Comparison of ENCODE assay signal across 18 mouse cellular contexts in genomic region chr11:16795012-16795411, GRCm38 (mm10). TPM values are rescaled to one million over a fixed set of nuclear protein-coding genes. Genes with fewer than 3 reads are reported as not detected.
A peak's percentile ranks its signal among the peaks of the same experiment; 100 is the strongest.
DNase-seq lines count a peak whose midpoint lies in the region; ATAC-seq and TF ChIP-seq lines count a peak whose summit lies in the region.
"Had no signal": no experiment of that assay in that cellular context is flagged by ENCODE, and none has a peak within 500 bp of the region (broad histone marks: within the 10 kb centered on the region; RNA-seq: fewer than 3 reads in every experiment).

No protein-coding gene starts in this region.

- intact Hi-C loops in gastrocnemius, adult 2 months (cut with DNase I), result no loop called here

- no peak overlapping the region for H3K27ac ChIP-seq in intestine, postnatal 0 days (ENCODE audit: low read depth, low read length)
- no peak overlapping the region for H3K27ac ChIP-seq in intestine, embryonic 16.5 days (ENCODE audit: low read length)
- H3K27ac ChIP-seq in gastrocnemius, adult 2 months, result peak overlapping the region; percentile 88
- H3K27ac ChIP-seq in hindbrain, embryonic 13.5 days, result no peak overlapping the region
- no peak overlapping the region for H3K27ac ChIP-seq in midbrain, embryonic 10.5 days (replicated peaks)
- H3K27ac ChIP-seq: hindbrain, embryonic 15.5 days; kidney, postnatal 0 days; limb, embryonic 12.5 days; lung, embryonic 15.5 days; midbrain, embryonic 13.5 days had no signal

- no peaks in the 10 kb centered on the region for H3K36me3 ChIP-seq in intestine, postnatal 0 days (ENCODE audit: control insufficient read depth, insufficient read depth)
- H3K36me3 ChIP-seq in intestine, embryonic 16.5 days (ENCODE audit: control insufficient read depth, insufficient read depth, low read length), result no peaks in the 10 kb centered on the region
- H3K36me3 ChIP-seq in hindbrain, embryonic 13.5 days, result no peaks in the 10 kb centered on the region
- no peaks in the 10 kb centered on the region for H3K36me3 ChIP-seq in midbrain, embryonic 10.5 days
- H3K36me3 ChIP-seq: hindbrain, embryonic 15.5 days; limb, embryonic 12.5 days; lung, embryonic 15.5 days; midbrain, embryonic 13.5 days had no signal

- no peak overlapping the region for H3K4me2 ChIP-seq in intestine, postnatal 0 days (replicated peaks; ENCODE audit: low read depth)
- no peak overlapping the region for H3K4me2 ChIP-seq in intestine, embryonic 16.5 days (ENCODE audit: low read depth, low read length)
- no peak overlapping the region for H3K4me2 ChIP-seq in hindbrain, embryonic 13.5 days
- H3K4me2 ChIP-seq: hindbrain, embryonic 15.5 days; limb, embryonic 12.5 days; lung, embryonic 15.5 days; midbrain, embryonic 13.5 days had no signal

- H3K9me3 ChIP-seq in intestine, postnatal 0 days (ENCODE audit: control insufficient read depth), result no peaks in the 10 kb centered on the region
- no peaks in the 10 kb centered on the region for H3K9me3 ChIP-seq in intestine, embryonic 16.5 days (ENCODE audit: control insufficient read depth, low read length)
- no peaks in the 10 kb centered on the region for H3K9me3 ChIP-seq in hindbrain, embryonic 13.5 days
- no peaks in the 10 kb centered on the region for H3K9me3 ChIP-seq in midbrain, embryonic 10.5 days (replicated peaks)
- H3K9me3 ChIP-seq: hindbrain, embryonic 15.5 days; limb, embryonic 12.5 days; lung, embryonic 15.5 days; midbrain, embryonic 13.5 days had no signal

- H3K4me1 ChIP-seq in intestine, postnatal 0 days (replicated peaks; ENCODE audit: control insufficient read depth, insufficient read depth, low read length), result peaks cover 6% of the 10 kb centered on the region
- H3K4me1 ChIP-seq in intestine, embryonic 16.5 days (ENCODE audit: control insufficient read depth, insufficient read depth, low read length), result peaks cover 7% of the 10 kb centered on the region; the same call in 1 of the 2 replicates
- no peaks in the 10 kb centered on the region for H3K4me1 ChIP-seq in hindbrain, embryonic 13.5 days (replicated peaks)
- H3K4me1 ChIP-seq in midbrain, embryonic 10.5 days, result no peaks in the 10 kb centered on the region
- H3K4me1 ChIP-seq: hindbrain, embryonic 15.5 days; midbrain, embryonic 13.5 days had no signal

- no peak overlapping the region for H3K9ac ChIP-seq in intestine, postnatal 0 days (ENCODE audit: low read depth, low read length)
- no peak overlapping the region for H3K9ac ChIP-seq in intestine, embryonic 16.5 days (ENCODE audit: low read depth, low read length)
- H3K9ac ChIP-seq in hindbrain, embryonic 13.5 days, result no peak overlapping the region
- H3K9ac ChIP-seq: forebrain, postnatal 0 days; hindbrain, embryonic 15.5 days; limb, embryonic 12.5 days; lung, embryonic 15.5 days; midbrain, embryonic 13.5 days had no signal

- H3K4me3 ChIP-seq in intestine, postnatal 0 days (ENCODE audit: low read depth, low read length), result no peak overlapping the region
- H3K4me3 ChIP-seq in intestine, embryonic 16.5 days (ENCODE audit: low read length), result no peak overlapping the region
- no peak overlapping the region for H3K4me3 ChIP-seq in gastrocnemius, adult 2 months
- no peak overlapping the region for H3K4me3 ChIP-seq in hindbrain, embryonic 13.5 days
- no peak overlapping the region for H3K4me3 ChIP-seq in midbrain, embryonic 10.5 days
- H3K4me3 ChIP-seq: erythroblast, embryonic 14.5 days; hindbrain, embryonic 15.5 days; limb, embryonic 12.5 days; lung, embryonic 15.5 days; midbrain, embryonic 13.5 days had no signal

- ATAC-seq in intestine, postnatal 0 days, result peak; percentile 63
- no peak for ATAC-seq in intestine, embryonic 16.5 days
- ATAC-seq in hindbrain, embryonic 13.5 days (ENCODE audit: low FRiP score), result no peak
- ATAC-seq: CD4-positive, CD25-positive, alpha-beta regulatory T cell, adult 4 months; forebrain, postnatal 0 days; midbrain, embryonic 13.5 days had no signal

- no peaks in the 10 kb centered on the region for H3K27me3 ChIP-seq in intestine, postnatal 0 days (replicated peaks; ENCODE audit: control insufficient read depth, insufficient read depth, low read length)
- H3K27me3 ChIP-seq in intestine, embryonic 16.5 days (replicated peaks; ENCODE audit: control insufficient read depth, insufficient read depth, low read length), result no peaks in the 10 kb centered on the region
- no peaks in the 10 kb centered on the region for H3K27me3 ChIP-seq in hindbrain, embryonic 13.5 days
- no peaks in the 10 kb centered on the region for H3K27me3 ChIP-seq in midbrain, embryonic 10.5 days (ENCODE audit: low read depth, poor library complexity, severe bottlenecking)
- H3K27me3 ChIP-seq: hindbrain, embryonic 15.5 days; limb, embryonic 12.5 days; lung, embryonic 15.5 days; midbrain, embryonic 13.5 days had no signal

- peak; percentile 56 for DNase-seq in Muller cell, postnatal 12 days (ENCODE audit: inconsistent ontology term)
- peak; percentile 66 for DNase-seq in gastrocnemius, adult 2 months
- DNase-seq in heart, postnatal 4 days, result peak; percentile 27
- DNase-seq in midbrain, embryonic 10.5 days (ENCODE audit: low spot score), result no peak
- DNase-seq: cerebellum, adult 8-10 months; forebrain, postnatal 0 days; thymus, postnatal 14 days had no signal

- TF ChIP-seq CTCF in intestine, postnatal 0 days (IDR thresholded peaks at IDR 0.05; ENCODE audit: low read depth), result no peak
- no peak for TF ChIP-seq CTCF in gastrocnemius, adult 2 months (IDR thresholded peaks at IDR 0.05)

RNA-seq across cellular contexts. Expression of gene Egfr, which starts 43.0 kb away (rescaled TPM):
- 5.0 and 7.0 TPM in 2 replicates for polyA plus RNA-seq in intestine, postnatal 0 days (2015; fragmentation: Nextera tagmentation; extraction: Ambion mirVana)
- polyA plus RNA-seq in intestine, embryonic 16.5 days (2015; fragmentation: Nextera tagmentation; extraction: Ambion mirVana), result 9.5 and 12.4 TPM in 2 replicates
- total RNA-seq in gastrocnemius, adult 2 months (2021), result 10 to 100 TPM; 12.2 to 14.7 TPM
- total RNA-seq in heart, postnatal 4 days (2021), result 1 to 10 TPM; 8.0 to 9.1 TPM
- 3.5 and 3.9 TPM in 2 replicates for polyA plus RNA-seq in hindbrain, embryonic 13.5 days (2015; fragmentation: Nextera tagmentation; extraction: Ambion mirVana)
- polyA plus RNA-seq in midbrain, embryonic 10.5 days (2016; fragmentation: Nextera tagmentation; extraction: Ambion mirVana), result 3.5 TPM in 2 replicates
- total RNA-seq: granulocyte monocyte progenitor cell, adult 5-6 weeks had no signal
- polyA plus RNA-seq: erythroblast, embryonic 14.5 days had no signal
